Mouse (Mus musculus): ENCODE measurements around the gene Bptf. TPM values are rescaled to one million over a fixed set of nuclear protein-coding genes. Genes with fewer than 3 reads are reported as not detected.
A peak's percentile ranks its signal among the peaks of the same experiment; 100 is the strongest.
"Not testable (repeated sequence)": the region's sequence is repeated elsewhere in the genome, so short reads cannot be mapped to it uniquely, and the experiment has no call there.

Bptf gene
- polyA plus RNA-seq, 1 experiment from 2014 or later, result 27.1 TPM

GRCm38 (mm10) chr11:107012324-107013017 lies 119.5 kb downstream of the Bptf start:
- no peaks in the 10 kb centered on the region for H3K27me3 ChIP-seq

GRCm38 (mm10) chr11:107011669-107012323 lies 120.1 kb downstream of the Bptf start:
- no peaks in the 10 kb centered on the region for H3K9me3 ChIP-seq
- H3K27me3 ChIP-seq, result no peaks in the 10 kb centered on the region
- no peaks in the 10 kb centered on the region for H3K36me3 ChIP-seq
- H3K27ac ChIP-seq (replicated peaks), result peak overlapping the region; percentile 93
- peak overlapping the region; percentile 71 for H3K4me3 ChIP-seq
- H3K4me1 ChIP-seq (replicated peaks), result peaks cover 7% of the 10 kb centered on the region
- 39% methylated on average over 18 of the region's 18 CpGs for WGBS
- peak overlapping the region; percentile 68 for H3K9ac ChIP-seq
- H3K4me2 ChIP-seq, result peak overlapping the region; percentile 59
- no peak for ATAC-seq (ENCODE audit: low FRiP score, low read depth)

More at GRCm38 (mm10) chr11:107012324-107013017, 119.5 kb downstream of the Bptf start:
- peaks cover 7% of the 10 kb centered on the region for H3K4me1 ChIP-seq (replicated peaks)
- peak overlapping the region; percentile 71 for H3K4me3 ChIP-seq
- peak overlapping the region; percentile 93 for H3K27ac ChIP-seq (replicated peaks)
- no peaks in the 10 kb centered on the region for H3K9me3 ChIP-seq
- ATAC-seq (ENCODE audit: low FRiP score, low read depth), result peak; percentile 97
- H3K4me2 ChIP-seq, result peak overlapping the region; percentile 59
- WGBS, result under 1% methylated on average over 37 of the region's 37 CpGs
- no peaks in the 10 kb centered on the region for H3K36me3 ChIP-seq
- peak overlapping the region; percentile 68 for H3K9ac ChIP-seq

- Histone ChIP-seq H3K4me3 (no peak overlapping the region), H3K4me2 (no peak overlapping the region), H3K27ac (replicated peaks) (no peak overlapping the region), H3K27me3 (no peaks in the 10 kb centered on the region), H3K9ac (no peak overlapping the region), H3K4me1 (replicated peaks) (peaks cover 7% of the 10 kb centered on the region), H3K9me3 (no peaks in the 10 kb centered on the region), H3K36me3 (no peaks in the 10 kb centered on the region)
- 76% methylated on average over 7 of the region's 7 CpGs for WGBS
- no peak for ATAC-seq (ENCODE audit: low FRiP score, low read depth)
Measured at GRCm38 (mm10) chr11:107011171-107011570, 120.8 kb downstream of the Bptf start.

GRCm38 (mm10) chr11:107010447-107010846 lies 121.5 kb downstream of the Bptf start:
- no peak overlapping the region for H3K4me2 ChIP-seq
- no peaks in the 10 kb centered on the region for H3K36me3 ChIP-seq
- H3K4me1 ChIP-seq (replicated peaks), result peaks cover 7% of the 10 kb centered on the region
- H3K9me3 ChIP-seq, result no peaks in the 10 kb centered on the region
- H3K27ac ChIP-seq (replicated peaks), result no peak overlapping the region
- no peak for ATAC-seq (ENCODE audit: low FRiP score, low read depth)
- no peak overlapping the region for H3K9ac ChIP-seq
- no peak overlapping the region for H3K4me3 ChIP-seq
- no peaks in the 10 kb centered on the region for H3K27me3 ChIP-seq
- 98% methylated on average over 3 of the region's 3 CpGs for WGBS

GRCm38 (mm10) chr11:107005538-107005937 lies 126.4 kb downstream of the Bptf start:
- H3K4me2 ChIP-seq, result no peak overlapping the region
- no peaks in the 10 kb centered on the region for H3K27me3 ChIP-seq
- no peaks in the 10 kb centered on the region for H3K36me3 ChIP-seq
- H3K4me3 ChIP-seq, result no peak overlapping the region
- no peak for ATAC-seq (ENCODE audit: low FRiP score, low read depth)
- H3K4me1 ChIP-seq (replicated peaks), result no peaks in the 10 kb centered on the region
- 92% methylated on average over 1 of the region's 1 CpGs for WGBS
- no peak overlapping the region for H3K9ac ChIP-seq
- no peaks in the 10 kb centered on the region for H3K9me3 ChIP-seq
- H3K27ac ChIP-seq (replicated peaks), result no peak overlapping the region

- Histone ChIP-seq H3K27me3 (no peaks in the 10 kb centered on the region), H3K36me3 (no peaks in the 10 kb centered on the region), H3K4me3 (no peak overlapping the region), H3K9me3 (no peaks in the 10 kb centered on the region), H3K27ac (replicated peaks) (no peak overlapping the region), H3K4me1 (replicated peaks) (peaks cover 14% of the 10 kb centered on the region), H3K9ac (no peak overlapping the region), H3K4me2 (no peak overlapping the region)
- 40% methylated on average over 8 of the region's 8 CpGs for WGBS
- no peak for ATAC-seq (ENCODE audit: low FRiP score, low read depth)
Measured at GRCm38 (mm10) chr11:107001760-107002675, 129.9 kb downstream of the Bptf start.

- H3K27me3 ChIP-seq, result no peaks in the 10 kb centered on the region
- peaks cover 18% of the 10 kb centered on the region for H3K36me3 ChIP-seq
- H3K9me3 ChIP-seq, result no peaks in the 10 kb centered on the region
- H3K9ac ChIP-seq, result peak overlapping the region; percentile 65
- H3K27ac ChIP-seq (replicated peaks), result peak overlapping the region; percentile 89
- peak overlapping the region; percentile 63 for H3K4me2 ChIP-seq
- peaks cover 14% of the 10 kb centered on the region for H3K4me1 ChIP-seq (replicated peaks)
- H3K4me3 ChIP-seq, result peak overlapping the region; percentile 93
- WGBS, result 83% methylated on average over 9 of the region's 9 CpGs
- ATAC-seq (ENCODE audit: low FRiP score, low read depth), result no peak
Measured at GRCm38 (mm10) chr11:106999949-107000513, 131.9 kb downstream of the Bptf start.

- Histone ChIP-seq H3K27ac (replicated peaks) (peak within 1 kb of the TSS; percentile 89), H3K27me3 (no peaks in the 10 kb centered on the region), H3K36me3 (peaks cover 25% of the 10 kb centered on the region), H3K9ac (peak within 1 kb of the TSS; percentile 74), H3K9me3 (no peaks in the 10 kb centered on the region), H3K4me2 (peak within 1 kb of the TSS; percentile 63), H3K4me1 (replicated peaks) (peaks cover 14% of the 10 kb centered on the region), H3K4me3 (peak within 1 kb of the TSS; percentile 93)
- ATAC-seq (ENCODE audit: low FRiP score, low read depth), result peak; percentile 94
- WGBS, result under 1% methylated on average over 61 of the region's 62 CpGs
Measured at GRCm38 (mm10) chr11:106999151-106999948, 132.6 kb downstream of the Bptf start, which contains the start of gene Kpna2. TSS of gene Kpna2 (minus strand) at chr11:106999541.

- peaks cover 29% of the 10 kb centered on the region for H3K36me3 ChIP-seq
- 0% methylated on average over 26 of the region's 26 CpGs for WGBS
- ATAC-seq (ENCODE audit: low FRiP score, low read depth), result peak; percentile 46; the same call in 1 of the 2 replicates
- no peaks in the 10 kb centered on the region for H3K27me3 ChIP-seq
- peak overlapping the region; percentile 74 for H3K9ac ChIP-seq
- peak overlapping the region; percentile 93 for H3K4me3 ChIP-seq
- H3K27ac ChIP-seq (replicated peaks), result peak overlapping the region; percentile 81
- H3K4me1 ChIP-seq (replicated peaks), result peaks cover 14% of the 10 kb centered on the region
- peak overlapping the region; percentile 63 for H3K4me2 ChIP-seq
- H3K9me3 ChIP-seq, result no peaks in the 10 kb centered on the region
Measured at GRCm38 (mm10) chr11:106998651-106999150, 133.2 kb downstream of the Bptf start.

- H3K4me3 ChIP-seq, result peak overlapping the region; percentile 93
- H3K4me2 ChIP-seq, result peak overlapping the region; percentile 63
- no peaks in the 10 kb centered on the region for H3K27me3 ChIP-seq
- 24% methylated on average over 5 of the region's 5 CpGs for WGBS
- peak overlapping the region; percentile 81; the same call in 1 of the 2 replicates for H3K27ac ChIP-seq (replicated peaks)
- H3K9ac ChIP-seq, result peak overlapping the region; percentile 74
- no peaks in the 10 kb centered on the region for H3K9me3 ChIP-seq
- no peak for ATAC-seq (ENCODE audit: low FRiP score, low read depth)
- peaks cover 34% of the 10 kb centered on the region for H3K36me3 ChIP-seq
- H3K4me1 ChIP-seq (replicated peaks), result peaks cover 14% of the 10 kb centered on the region
Measured at GRCm38 (mm10) chr11:106997976-106998375, 134.0 kb downstream of the Bptf start.

- 93% methylated on average over 7 of the region's 7 CpGs for WGBS
- not testable (repeated sequence) for H3K9ac ChIP-seq; H3K4me2 ChIP-seq; H3K27me3 ChIP-seq; H3K27ac ChIP-seq (replicated peaks); ATAC-seq (ENCODE audit: low FRiP score, low read depth); H3K4me3 ChIP-seq; H3K9me3 ChIP-seq
- Histone ChIP-seq H3K4me1 (replicated peaks) (peaks cover 14% of the 10 kb centered on the region), H3K36me3 (peaks cover 39% of the 10 kb centered on the region)
Measured at GRCm38 (mm10) chr11:106996492-106996891, 135.4 kb downstream of the Bptf start.
